Mouse (Mus musculus): ENCODE measurements around the gene Rpusd3. TPM values are rescaled to one million over a fixed set of nuclear protein-coding genes. Genes with fewer than 3 reads are reported as not detected.

Gene Rpusd3
- total and polyA plus RNA-seq, 2 experiments = 17.2 to 118 TPM

- H3K79me2 ChIP-seq (ENCODE audit: control insufficient read depth, insufficient read depth, low read length) = no peaks in the 10 kb centered on the region
Observed at GRCm38 (mm10) chr6:113393951-113394350, 25.2 kb downstream of the Rpusd3 start.

GRCm38 (mm10) chr6:113392387-113393071 is 26.6 kb downstream of the Rpusd3 start:
- Histone ChIP-seq H3K9ac (ENCODE audit: low read depth, low read length) (peak overlapping the region; percentile 66), H3K27ac (replicated peaks; ENCODE audit: insufficient read depth, low read depth, low read length) (no peak overlapping the region), H3K36me3 (ENCODE audit: control insufficient read depth, insufficient read depth, low read length) (peaks cover 17% of the 10 kb centered on the region), H3K4me1 (ENCODE audit: control insufficient read depth, insufficient read depth, low read length) (peaks cover 17% of the 10 kb centered on the region), H3K27me3 (ENCODE audit: control insufficient read depth, insufficient read depth, low read length) (no peaks in the 10 kb centered on the region), H3K79me2 (ENCODE audit: control insufficient read depth, insufficient read depth, low read length) (no peaks in the 10 kb centered on the region), H3K4me3 (ENCODE audit: insufficient read depth, low read depth, low read length) (peak overlapping the region; percentile 40; the same call in 1 of the 2 replicates)
- DNase-seq (ENCODE audit: extremely low read depth, low read depth, low spot score) = no peak
- 10% methylated on average over 51 of the region's 51 CpGs for WGBS
- no peak for TF ChIP-seq CTCF (IDR thresholded peaks at IDR 0.05; ENCODE audit: low read depth, low read length)
- TF ChIP-seq POLR2A (IDR thresholded peaks at IDR 0.05; ENCODE audit: extremely low read depth, insufficient read depth, low read length) = no peak

More at GRCm38 (mm10) chr6:113393951-113394350, 25.2 kb downstream of the Rpusd3 start:
- Histone ChIP-seq H3K27ac (replicated peaks; ENCODE audit: insufficient read depth, low read depth, low read length) (no peak overlapping the region), H3K9ac (ENCODE audit: low read depth, low read length) (no peak overlapping the region), H3K4me1 (ENCODE audit: control insufficient read depth, insufficient read depth, low read length) (peaks cover 17% of the 10 kb centered on the region), H3K27me3 (ENCODE audit: control insufficient read depth, insufficient read depth, low read length) (no peaks in the 10 kb centered on the region), H3K36me3 (ENCODE audit: control insufficient read depth, insufficient read depth, low read length) (peaks cover 12% of the 10 kb centered on the region), H3K4me3 (ENCODE audit: insufficient read depth, low read depth, low read length) (no peak overlapping the region)
- TF ChIP-seq CTCF (IDR thresholded peaks at IDR 0.05; ENCODE audit: low read depth, low read length) = no peak
- TF ChIP-seq POLR2A (IDR thresholded peaks at IDR 0.05; ENCODE audit: extremely low read depth, insufficient read depth, low read length) = no peak
- DNase-seq (ENCODE audit: extremely low read depth, low read depth, low spot score) = no peak
- WGBS = 85% methylated on average over 6 of the region's 6 CpGs

- TF ChIP-seq CTCF (IDR thresholded peaks at IDR 0.05; ENCODE audit: low read depth, low read length) (no peak), POLR2A (IDR thresholded peaks at IDR 0.05; ENCODE audit: extremely low read depth, insufficient read depth, low read length) (no peak)
- Histone ChIP-seq H3K4me1 (ENCODE audit: control insufficient read depth, insufficient read depth, low read length) (peaks cover 17% of the 10 kb centered on the region), H3K79me2 (ENCODE audit: control insufficient read depth, insufficient read depth, low read length) (no peaks in the 10 kb centered on the region), H3K36me3 (ENCODE audit: control insufficient read depth, insufficient read depth, low read length) (peaks cover 17% of the 10 kb centered on the region), H3K27ac (replicated peaks; ENCODE audit: insufficient read depth, low read depth, low read length) (no peak overlapping the region), H3K27me3 (ENCODE audit: control insufficient read depth, insufficient read depth, low read length) (no peaks in the 10 kb centered on the region), H3K9ac (ENCODE audit: low read depth, low read length) (peak overlapping the region; percentile 66), H3K4me3 (ENCODE audit: insufficient read depth, low read depth, low read length) (peak overlapping the region; percentile 40; the same call in 1 of the 2 replicates)
- DNase-seq (ENCODE audit: extremely low read depth, low read depth, low spot score) = no peak
- WGBS = 29% methylated on average over 10 of the region's 10 CpGs
Observed at GRCm38 (mm10) chr6:113392015-113392386, 27.1 kb downstream of the Rpusd3 start.

GRCm38 (mm10) chr6:113390715-113391114 is 28.4 kb downstream of the Rpusd3 start:
- H3K4me3 ChIP-seq (ENCODE audit: insufficient read depth, low read depth, low read length) = no peak overlapping the region
- no peak overlapping the region for H3K9ac ChIP-seq (ENCODE audit: low read depth, low read length)
- H3K36me3 ChIP-seq (ENCODE audit: control insufficient read depth, insufficient read depth, low read length) = peaks cover 24% of the 10 kb centered on the region
- WGBS = 23% methylated on average over 3 of the region's 3 CpGs
- TF ChIP-seq POLR2A (IDR thresholded peaks at IDR 0.05; ENCODE audit: extremely low read depth, insufficient read depth, low read length) (no peak), CTCF (IDR thresholded peaks at IDR 0.05; ENCODE audit: low read depth, low read length) (no peak)
- DNase-seq (ENCODE audit: extremely low read depth, low read depth, low spot score) = peak; percentile 84
- no peak overlapping the region for H3K27ac ChIP-seq (replicated peaks; ENCODE audit: insufficient read depth, low read depth, low read length)
- peaks cover 17% of the 10 kb centered on the region for H3K4me1 ChIP-seq (ENCODE audit: control insufficient read depth, insufficient read depth, low read length)
- no peaks in the 10 kb centered on the region for H3K79me2 ChIP-seq (ENCODE audit: control insufficient read depth, insufficient read depth, low read length)
- H3K27me3 ChIP-seq (ENCODE audit: control insufficient read depth, insufficient read depth, low read length) = no peaks in the 10 kb centered on the region

- Histone ChIP-seq H3K27me3 (ENCODE audit: control insufficient read depth, insufficient read depth, low read length) (no peaks in the 10 kb centered on the region), H3K36me3 (ENCODE audit: control insufficient read depth, insufficient read depth, low read length) (peaks cover 34% of the 10 kb centered on the region), H3K4me1 (ENCODE audit: control insufficient read depth, insufficient read depth, low read length) (peaks cover 17% of the 10 kb centered on the region), H3K79me2 (ENCODE audit: control insufficient read depth, insufficient read depth, low read length) (no peaks in the 10 kb centered on the region), H3K27ac (replicated peaks; ENCODE audit: insufficient read depth, low read depth, low read length) (no peak within 1 kb of the TSS), H3K4me3 (ENCODE audit: insufficient read depth, low read depth, low read length) (no peak within 1 kb of the TSS), H3K9ac (ENCODE audit: low read depth, low read length) (no peak within 1 kb of the TSS)
- TF ChIP-seq CTCF (IDR thresholded peaks at IDR 0.05; ENCODE audit: low read depth, low read length) (no peak), POLR2A (IDR thresholded peaks at IDR 0.05; ENCODE audit: extremely low read depth, insufficient read depth, low read length) (no peak)
- DNase-seq (ENCODE audit: extremely low read depth, low read depth, low spot score) = no peak
- 84% methylated on average over 8 of the region's 8 CpGs for WGBS
Observed at GRCm38 (mm10) chr6:113388960-113389359, 30.2 kb downstream of the Rpusd3 start, which contains the start of gene Ttll3. Gene Ttll3, plus strand, starts transcription at chr6:113389260.

- H3K79me2 ChIP-seq (ENCODE audit: control insufficient read depth, insufficient read depth, low read length) = no peaks in the 10 kb centered on the region
- TF ChIP-seq CTCF (IDR thresholded peaks at IDR 0.05; ENCODE audit: low read depth, low read length) (no peak), POLR2A (IDR thresholded peaks at IDR 0.05; ENCODE audit: extremely low read depth, insufficient read depth, low read length) (no peak)
- no peak overlapping the region for H3K9ac ChIP-seq (ENCODE audit: low read depth, low read length)
- no peaks in the 10 kb centered on the region for H3K27me3 ChIP-seq (ENCODE audit: control insufficient read depth, insufficient read depth, low read length)
- no peak for DNase-seq (ENCODE audit: extremely low read depth, low read depth, low spot score)
- H3K4me1 ChIP-seq (ENCODE audit: control insufficient read depth, insufficient read depth, low read length) = peaks cover 10% of the 10 kb centered on the region
- peaks cover 50% of the 10 kb centered on the region for H3K36me3 ChIP-seq (ENCODE audit: control insufficient read depth, insufficient read depth, low read length)
- no peak overlapping the region for H3K4me3 ChIP-seq (ENCODE audit: insufficient read depth, low read depth, low read length)
- 80% methylated on average over 3 of the region's 3 CpGs for WGBS
- H3K27ac ChIP-seq (replicated peaks; ENCODE audit: insufficient read depth, low read depth, low read length) = no peak overlapping the region
Observed at GRCm38 (mm10) chr6:113386025-113386424, 33.1 kb downstream of the Rpusd3 start.

Measured in liver, adult 2 months (tissue).